Mouse (Mus musculus) C2C12 (cell line): ENCODE measurements around the gene Akap8. TPM values are rescaled to one million over a fixed set of nuclear protein-coding genes. Genes with fewer than 3 reads are reported as not detected.

Experiments
- H3K27me3 ChIP-seq: one replicate; pipeline ENCODE4 v1.6.1; 2011; ENCODE audit not compliant: control insufficient read depth, insufficient read depth, insufficient read length
- H3K36me3 ChIP-seq: one replicate; pipeline ENCODE4 v1.6.1; 2011; ENCODE audit not compliant: control insufficient read depth, insufficient read depth
- H3K4me3 ChIP-seq: one replicate; pipeline ENCODE4 v1.5.1; 2011; ENCODE audit warnings: mild to moderate bottlenecking, control low read depth; ENCODE audit not compliant: poor library complexity, insufficient read depth, severe bottlenecking
- H3K79me2 ChIP-seq: one replicate; pipeline ENCODE4 v1.6.1; 2011; ENCODE audit not compliant: control insufficient read depth, insufficient read depth
- H3K79me3 ChIP-seq: one replicate; pipeline ENCODE4 v1.6.1; 2011; ENCODE audit warnings: low read depth, control low read depth
- H3ac ChIP-seq: one replicate; pipeline ENCODE3; 2011; ENCODE audit warnings: low read depth; ENCODE audit not compliant: control insufficient read depth, insufficient read length
- CEBPB ChIP-seq: IDR thresholded peaks from one replicate; pipeline ENCODE4 v1.6.1; 2011; ENCODE audit warnings: low read depth, mild to moderate bottlenecking, control low read depth, moderate library complexity
- CTCF ChIP-seq: IDR thresholded peaks from one replicate; pipeline ENCODE4 v1.5.1; 2011; ENCODE audit not compliant: control insufficient read depth, insufficient read depth, insufficient read length
- FOSL1 ChIP-seq: IDR thresholded peaks from one replicate; pipeline ENCODE4 v1.8.0; 2011; ENCODE audit warnings: mild to moderate bottlenecking, low read length; ENCODE audit not compliant: poor library complexity, insufficient read depth, severe bottlenecking
- MAX ChIP-seq: IDR thresholded peaks from one replicate; pipeline ENCODE4 v1.6.1; 2011; ENCODE audit warnings: mild to moderate bottlenecking, control low read depth
- MYOD1 ChIP-seq: IDR thresholded peaks from one replicate; pipeline ENCODE4 v1.6.1; 2011; ENCODE audit warnings: low read depth; ENCODE audit not compliant: control insufficient read depth, insufficient read length
- MYOG ChIP-seq: IDR thresholded peaks from one replicate; pipeline ENCODE4 v1.6.1; 2011; ENCODE audit not compliant: control insufficient read depth, insufficient read length; ENCODE audit errors: extremely low read depth
- USF1 ChIP-seq: IDR thresholded peaks from one replicate; pipeline ENCODE4 v1.6.1; 2011; ENCODE audit warnings: low read depth, mild to moderate bottlenecking, control low read depth, moderate library complexity
- polyA plus RNA-seq: library from polyadenylated mRNA; unstranded; fragments of >200 nt; fragmentation: generic; extraction: Trizol; gene quantifications from one replicate; pipeline ENCODE4 v1.2.1, GENCODE M21; 2012; ENCODE audit warnings: missing spikeins

Akap8 gene
- polyA plus RNA-seq, 1 experiment = 27.3 TPM

GRCm38 (mm10) chr17:32281611-32282310 lies 39.3 kb downstream of the Akap8 start:
- Histone ChIP-seq H3K27me3 (no peaks in the 10 kb centered on the region), H3ac (no peak overlapping the region), H3K79me3 (peaks cover 76% of the 10 kb centered on the region), H3K79me2 (peaks cover 93% of the 10 kb centered on the region), H3K4me3 (no peak overlapping the region), H3K36me3 (peaks cover 14% of the 10 kb centered on the region)
- TF ChIP-seq MYOG (no peak), CEBPB (no peak), USF1 (no peak), MYOD1 (no peak), MAX (no peak), CTCF (no peak), FOSL1 (no peak)

GRCm38 (mm10) chr17:32281126-32281525 lies 39.9 kb downstream of the Akap8 start:
- Histone ChIP-seq H3K79me3 (peaks cover 82% of the 10 kb centered on the region), H3K36me3 (peaks cover 14% of the 10 kb centered on the region), H3K79me2 (peaks cover 99% of the 10 kb centered on the region), H3K4me3 (no peak overlapping the region), H3K27me3 (no peaks in the 10 kb centered on the region), H3ac (no peak overlapping the region)
- no peak for TF ChIP-seq CTCF
- TF ChIP-seq MYOG = no peak
- TF ChIP-seq USF1 = no peak
- no peak for TF ChIP-seq CEBPB
- TF ChIP-seq FOSL1 = no peak

DNA sequence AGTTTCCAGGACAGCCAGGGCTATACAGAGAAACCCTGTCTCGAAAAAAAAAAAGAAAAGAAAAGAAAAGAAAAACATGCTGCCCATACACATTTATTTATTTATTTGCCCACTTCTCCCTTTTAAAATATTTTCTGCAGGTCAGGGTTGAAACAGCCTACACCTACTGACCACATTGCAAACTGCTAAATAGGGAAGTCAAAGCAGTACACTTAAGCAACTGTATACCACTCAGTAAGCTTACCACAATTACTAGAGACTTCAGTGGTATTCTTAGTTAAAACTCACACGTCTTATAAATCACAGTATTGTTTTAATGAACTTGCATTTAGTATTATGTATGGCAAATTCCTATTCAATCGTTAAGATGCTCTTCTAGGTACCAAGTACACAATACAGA lies 40.5 kb downstream of the Akap8 start:
- peaks cover 100% of the 10 kb centered on the region for H3K79me2 ChIP-seq
- TF ChIP-seq CEBPB (no peak), MYOD1 (no peak), MYOG (no peak), CTCF (no peak), USF1 (no peak)
- H3K79me3 ChIP-seq = peaks cover 88% of the 10 kb centered on the region

GRCm38 (mm10) chr17:32277201-32277600 lies 43.8 kb downstream of the Akap8 start:
- TF ChIP-seq MAX (no peak), MYOG (no peak), CTCF (no peak), USF1 (no peak), CEBPB (no peak), MYOD1 (no peak), FOSL1 (no peak)
- Histone ChIP-seq H3K27me3 (no peaks in the 10 kb centered on the region), H3K4me3 (no peak overlapping the region), H3ac (no peak overlapping the region), H3K79me3 (peaks cover 99% of the 10 kb centered on the region), H3K79me2 (peaks cover 100% of the 10 kb centered on the region), H3K36me3 (peaks cover 13% of the 10 kb centered on the region)

More for the DNA sequence above, 40.5 kb downstream of the Akap8 start:
- Histone ChIP-seq H3K27me3 (no peaks in the 10 kb centered on the region), H3K36me3 (peaks cover 14% of the 10 kb centered on the region), H3K4me3 (no peak overlapping the region), H3ac (no peak overlapping the region)

GRCm38 (mm10) chr17:32275568-32275967 lies 45.5 kb downstream of the Akap8 start:
- no peak for TF ChIP-seq CTCF
- TF ChIP-seq MYOG = no peak
- no peak for TF ChIP-seq MAX
- no peak for TF ChIP-seq FOSL1
- H3K4me3 ChIP-seq = no peak overlapping the region

GRCm38 (mm10) chr17:32269151-32269550 lies 51.9 kb downstream of the Akap8 start:
- no peak overlapping the region for H3ac ChIP-seq
- peaks cover 16% of the 10 kb centered on the region for H3K36me3 ChIP-seq
- TF ChIP-seq CTCF (no peak), USF1 (no peak), CEBPB (no peak), MAX (no peak)
- no peaks in the 10 kb centered on the region for H3K27me3 ChIP-seq
- H3K79me2 ChIP-seq = peaks cover 100% of the 10 kb centered on the region
- H3K4me3 ChIP-seq = no peak overlapping the region
- peaks cover 99% of the 10 kb centered on the region for H3K79me3 ChIP-seq

More at GRCm38 (mm10) chr17:32275568-32275967, 45.5 kb downstream of the Akap8 start:
- Histone ChIP-seq H3ac (no peak overlapping the region), H3K36me3 (peaks cover 19% of the 10 kb centered on the region), H3K79me3 (peaks cover 99% of the 10 kb centered on the region), H3K27me3 (no peaks in the 10 kb centered on the region), H3K79me2 (peaks cover 100% of the 10 kb centered on the region)
